Mouse (Mus musculus) kidney, adult 2 months (tissue): ENCODE results near the gene Tcf23.

Experiments used
- CTCF ChIP-seq: fragments of 200-500 bp; conservative IDR thresholded peaks from 2 replicates; pipeline ENCODE4 v1.5.1; 2011; ENCODE audit warnings: low read depth, mild to moderate bottlenecking, control low read depth, low read length, moderate library complexity, mixed read lengths; ENCODE audit not compliant: insufficient read depth, insufficient read length
- POLR2A ChIP-seq: fragments of 200-500 bp; IDR thresholded peaks from one replicate; pipeline ENCODE4 v1.6.1; 2011; ENCODE audit warnings: low read depth, low read length, control low read depth

GRCm38 (mm10) chr5:31023254-31023653 lies 54.8 kb downstream of the Tcf23 start:
- TF ChIP-seq POLR2A (no peak), CTCF (no peak)
